Mouse (Mus musculus) erythroblast, embryonic 14.5 days (primary cell): Measurements from ENCODE around the gene Pjvk. TPM values are rescaled to one million over a fixed set of nuclear protein-coding genes. Genes with fewer than 3 reads are reported as not detected.

ENCODE experiments used
- H3K27me3 ChIP-seq: 2 replicates; pipeline ENCODE4 v1.6.1; 2012; ENCODE audit warnings: inconsistent platforms; ENCODE audit not compliant: control insufficient read depth
- H3K36me3 ChIP-seq: 2 replicates; pipeline ENCODE4 v1.6.1; 2012; ENCODE audit warnings: mild to moderate bottlenecking, inconsistent platforms; ENCODE audit not compliant: control insufficient read depth
- H3K4me1 ChIP-seq: 2 replicates; pipeline ENCODE4 v1.6.1; 2012; ENCODE audit warnings: inconsistent platforms; ENCODE audit not compliant: control insufficient read depth
- H3K4me3 ChIP-seq: replicated peaks from 2 replicates; pipeline ENCODE3; 2012; ENCODE audit warnings: moderate library complexity, mild to moderate bottlenecking, inconsistent platforms
- H3K9me3 ChIP-seq: 2 replicates; pipeline ENCODE4 v1.6.1; 2012; ENCODE audit warnings: low read length, inconsistent platforms, mixed read lengths; ENCODE audit not compliant: control insufficient read depth
- GATA1 ChIP-seq: IDR thresholded peaks from 2 replicates; pipeline ENCODE4 v1.6.1; 2012; ENCODE audit warnings: low read length, inconsistent platforms, mixed read lengths
- TAL1 ChIP-seq: IDR thresholded peaks from 3 replicates; pipeline ENCODE4 v1.6.1; 2012; ENCODE audit warnings: low read length, inconsistent platforms, mixed read lengths
- polyA plus RNA-seq: library from polyadenylated mRNA; stranded (reverse); fragments of >175 nt; gene quantifications from 2 replicates; pipeline ENCODE4 v1.2.3, GENCODE M21; 2012

Pjvk gene
- polyA plus RNA-seq, 1 experiment: not detected

DNA sequence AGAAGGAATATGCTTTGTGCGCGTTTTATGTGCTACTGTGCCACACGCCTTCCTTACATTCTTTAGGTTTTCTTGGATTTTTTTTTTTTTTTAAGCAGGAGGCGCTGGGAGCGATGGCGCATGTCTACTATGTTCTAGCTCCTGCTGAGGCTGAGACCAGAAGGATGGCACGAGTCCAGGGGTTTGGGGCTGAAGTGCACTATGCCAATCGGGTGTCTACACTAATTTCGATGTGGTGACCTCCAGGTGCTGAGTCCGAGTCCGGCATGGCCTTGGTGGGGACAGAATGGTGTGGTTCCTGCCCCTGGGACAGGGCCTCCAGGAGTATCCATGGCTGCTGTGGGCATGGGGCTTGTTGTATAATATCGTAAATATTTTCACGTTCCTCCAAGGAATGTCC lies 10.3 kb downstream of the Pjvk start:
- TF ChIP-seq TAL1 (no peak), GATA1 (no peak)
- no peaks in the 10 kb centered on the region for H3K36me3 ChIP-seq
- no peaks in the 10 kb centered on the region; the same call in 1 of the 2 replicates for H3K27me3 ChIP-seq

GRCm38 (mm10) chr2:76659419-76659818 lies 11.1 kb downstream of the Pjvk start:
- no peaks in the 10 kb centered on the region for H3K4me1 ChIP-seq
- TF ChIP-seq TAL1 (no peak), GATA1 (no peak)

More for the DNA sequence above, 10.3 kb downstream of the Pjvk start:
- H3K9me3 ChIP-seq: no peaks in the 10 kb centered on the region
- H3K4me3 ChIP-seq: no peak overlapping the region
- no peaks in the 10 kb centered on the region for H3K4me1 ChIP-seq

DNA sequence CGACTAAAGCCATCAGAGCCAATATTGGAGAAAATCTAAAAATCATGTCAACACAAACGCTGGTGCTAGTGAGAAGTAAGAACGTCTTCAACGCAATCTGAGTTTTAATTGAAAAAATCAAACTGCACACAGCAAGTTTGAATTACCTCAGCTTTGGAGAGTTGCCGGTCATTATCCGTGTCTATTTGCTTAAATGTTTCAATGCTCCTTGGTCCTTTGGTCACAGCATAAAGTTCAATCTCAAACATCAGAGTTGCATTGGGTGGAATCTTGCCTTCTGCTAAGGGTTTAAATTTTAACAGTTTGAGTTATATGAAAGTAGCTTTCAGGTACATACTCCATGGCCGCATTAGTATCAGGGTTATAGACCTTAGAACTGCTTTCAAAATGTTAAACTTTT lies 17.3 kb downstream of the Pjvk start:
- no peaks in the 10 kb centered on the region for H3K9me3 ChIP-seq
- TF ChIP-seq TAL1: no peak
- TF ChIP-seq GATA1: no peak
- no peaks in the 10 kb centered on the region for H3K4me1 ChIP-seq
- peaks cover 6% of the 10 kb centered on the region for H3K36me3 ChIP-seq
- no peak overlapping the region for H3K4me3 ChIP-seq
- no peaks in the 10 kb centered on the region for H3K27me3 ChIP-seq

More at GRCm38 (mm10) chr2:76659419-76659818, 11.1 kb downstream of the Pjvk start:
- Histone ChIP-seq H3K9me3 (no peaks in the 10 kb centered on the region), H3K27me3 (no peaks in the 10 kb centered on the region; the same call in 1 of the 2 replicates), H3K36me3 (no peaks in the 10 kb centered on the region), H3K4me3 (no peak overlapping the region)

DNA sequence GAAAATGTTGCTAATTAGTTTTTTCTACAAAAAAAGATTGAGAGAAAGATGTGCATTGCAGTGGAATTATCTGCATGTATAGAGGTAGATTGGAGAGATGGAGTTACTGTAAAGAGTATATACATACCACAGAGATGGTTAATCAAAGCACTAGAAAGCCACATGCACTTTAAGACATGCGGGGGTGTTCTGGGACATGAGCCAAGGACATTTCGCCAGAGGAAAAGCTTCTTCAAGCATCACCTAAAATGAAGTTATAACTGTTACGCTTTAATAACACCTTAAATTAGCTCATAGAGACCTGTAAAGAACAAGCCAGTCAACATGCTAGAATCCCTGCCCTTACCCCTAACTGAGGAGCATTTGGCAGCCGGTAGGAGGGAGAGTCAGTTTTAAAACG lies 18.9 kb downstream of the Pjvk start:
- H3K4me3 ChIP-seq: no peak overlapping the region
- no peak for TF ChIP-seq GATA1
- no peak for TF ChIP-seq TAL1
- no peaks in the 10 kb centered on the region for H3K9me3 ChIP-seq
- H3K27me3 ChIP-seq: no peaks in the 10 kb centered on the region
- peaks cover 6% of the 10 kb centered on the region for H3K36me3 ChIP-seq
- H3K4me1 ChIP-seq: peaks cover 7% of the 10 kb centered on the region

- H3K27me3 ChIP-seq: no peaks in the 10 kb centered on the region
- H3K36me3 ChIP-seq: no peaks in the 10 kb centered on the region
- peaks cover 47% of the 10 kb centered on the region for H3K4me1 ChIP-seq
- no peaks in the 10 kb centered on the region for H3K9me3 ChIP-seq
- TF ChIP-seq GATA1 (no peak), TAL1 (no peak)
- H3K4me3 ChIP-seq: no peak overlapping the region
These were observed 23.4 kb downstream of the Pjvk start for GRCm38 (mm10) chr2:76671641-76672040.

- H3K36me3 ChIP-seq: no peaks in the 10 kb centered on the region
- peaks cover 50% of the 10 kb centered on the region for H3K4me1 ChIP-seq
- TF ChIP-seq TAL1: no peak
- no peak for TF ChIP-seq GATA1
- H3K27me3 ChIP-seq: no peaks in the 10 kb centered on the region
- peak overlapping the region; percentile 62 for H3K4me3 ChIP-seq
- H3K9me3 ChIP-seq: no peaks in the 10 kb centered on the region
These were observed 24.0 kb downstream of the Pjvk start for GRCm38 (mm10) chr2:76672134-76672745.

GRCm38 (mm10) chr2:76672966-76673392 lies 24.7 kb downstream of the Pjvk start, which contains the start of gene Fkbp7:
TSS of gene Fkbp7 (minus strand) at chr2:76673116.
- Histone ChIP-seq H3K4me3 (peak within 1 kb of the TSS; percentile 62), H3K4me1 (peaks cover 50% of the 10 kb centered on the region), H3K9me3 (no peaks in the 10 kb centered on the region), H3K36me3 (no peaks in the 10 kb centered on the region), H3K27me3 (no peaks in the 10 kb centered on the region)
- no peak for TF ChIP-seq TAL1
- TF ChIP-seq GATA1: no peak

DNA sequence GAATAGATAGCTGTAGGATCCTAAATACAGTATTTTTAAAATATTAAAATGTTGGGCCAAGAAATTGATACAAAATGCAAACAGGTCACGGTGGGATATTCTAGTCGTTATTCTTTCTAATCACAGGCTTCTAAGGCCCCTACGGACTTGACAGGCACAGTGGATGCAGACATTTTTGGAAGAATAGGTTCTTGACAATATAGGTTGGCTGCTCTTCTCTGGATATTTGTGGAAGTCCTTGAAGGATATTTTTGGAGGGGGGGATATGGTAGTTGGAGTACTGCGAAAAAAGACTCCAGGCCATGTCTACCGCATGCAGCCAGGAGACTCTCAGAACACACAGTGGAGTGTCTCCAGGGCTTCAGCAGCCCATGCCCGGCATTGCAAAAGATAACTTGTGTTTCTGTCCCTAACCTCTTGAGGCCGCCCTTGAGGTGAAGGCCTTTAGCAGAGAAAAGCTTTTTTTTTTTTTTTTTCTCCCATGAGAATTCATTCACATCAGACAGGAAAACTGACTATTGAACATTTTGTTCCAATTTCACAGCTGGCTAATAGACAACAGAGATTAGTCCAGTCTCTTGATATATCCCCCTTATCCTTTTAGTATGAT lies 25.3 kb downstream of the Pjvk start:
- H3K27me3 ChIP-seq: no peaks in the 10 kb centered on the region
- TF ChIP-seq TAL1 (no peak), GATA1 (no peak)
- H3K4me1 ChIP-seq: peaks cover 50% of the 10 kb centered on the region
- H3K4me3 ChIP-seq: peak overlapping the region; percentile 62
- no peaks in the 10 kb centered on the region; the same call in 1 of the 2 replicates for H3K36me3 ChIP-seq
- H3K9me3 ChIP-seq: no peaks in the 10 kb centered on the region

GRCm38 (mm10) chr2:76674725-76675427 lies 26.6 kb downstream of the Pjvk start, which contains the start of gene Plekha3:
TSS of gene Plekha3 (plus strand) at chr2:76675281.
- Histone ChIP-seq H3K4me3 (peak within 1 kb of the TSS; percentile 82), H3K4me1 (peaks cover 50% of the 10 kb centered on the region), H3K9me3 (no peaks in the 10 kb centered on the region), H3K27me3 (no peaks in the 10 kb centered on the region), H3K36me3 (peaks cover 3% of the 10 kb centered on the region)
- TF ChIP-seq TAL1 (no peak), GATA1 (no peak)
